Mouse (Mus musculus) liver, embryonic 16.5 days (tissue): ENCODE data around the gene Zfp445. TPM values are rescaled to one million over a fixed set of nuclear protein-coding genes. Genes with fewer than 3 reads are reported as not detected.
A peak's percentile ranks its signal among the peaks of the same experiment; 100 is the strongest.

Source experiments
- ATAC-seq: fragments of 200-750 bp; cut with Nextera tagmentation; 2 replicates; pipeline ENCODE4 v1.8.0; 2017; ENCODE audit warnings: low read depth, mild to moderate bottlenecking, moderate number of reproducible peaks, moderate library complexity
- H3K27ac ChIP-seq: fragments of 300-500 bp; sonication (generic); 2 replicates; pipeline ENCODE4 v1.5.1; 2014; ENCODE audit warnings: mild to moderate bottlenecking, low read length
- H3K27me3 ChIP-seq: fragments of 300-500 bp; sonication (generic); 2 replicates; pipeline ENCODE4 v1.6.1; 2014; ENCODE audit warnings: low read depth, low read length, mixed read lengths; ENCODE audit not compliant: control insufficient read depth, insufficient read depth
- H3K36me3 ChIP-seq: fragments of 300-500 bp; sonication (generic); 2 replicates; pipeline ENCODE4 v1.6.1; 2014; ENCODE audit warnings: mild to moderate bottlenecking; ENCODE audit not compliant: control insufficient read depth, insufficient read depth
- H3K4me1 ChIP-seq: fragments of 300-500 bp; sonication (generic); 2 replicates; pipeline ENCODE4 v1.6.1; 2014; ENCODE audit warnings: low read depth, low read length, mixed read lengths; ENCODE audit not compliant: control insufficient read depth
- H3K4me2 ChIP-seq: fragments of 300-500 bp; sonication (generic); 2 replicates; pipeline ENCODE4 v1.6.1; 2014; ENCODE audit warnings: low read depth, low read length, mixed read lengths
- H3K4me3 ChIP-seq: fragments of 300-500 bp; sonication (generic); 2 replicates; pipeline ENCODE4 v1.5.1; 2014; ENCODE audit warnings: low read depth, mild to moderate bottlenecking, low read length
- H3K9ac ChIP-seq: fragments of 300-500 bp; sonication (generic); 2 replicates; pipeline ENCODE4 v1.6.1; 2014; ENCODE audit warnings: low read depth, low read length
- H3K9me3 ChIP-seq: fragments of 300-500 bp; sonication (generic); replicated peaks from 2 replicates; pipeline ENCODE4 v1.6.1; 2016; ENCODE audit warnings: low read length; ENCODE audit not compliant: control insufficient read depth
- WGBS: fragments of 180-500 bp; shearing (Covaris S2); extraction: QIAGEN DNeasy Blood & Tissue Kit; methylation state at CpG from one replicate; pipeline ENCODE4 v1.1.7; 2014; ENCODE audit not compliant: insufficient replicate concordance; 5-methylcytosine and 5-hydroxymethylcytosine counted together
- polyA plus RNA-seq: library from polyadenylated mRNA; unstranded; fragments of >200 nt; fragmentation: Nextera tagmentation; extraction: Ambion mirVana; gene quantifications from 2 replicates; pipeline ENCODE4 v1.2.1, GENCODE M21; 2015

Gene Zfp445
- polyA plus RNA-seq = 19.4 and 20.3 TPM in 2 replicates

GRCm38 (mm10) chr9:122865697-122866166, at the start of gene Zfp445:
TSS of gene Zfp445 (minus strand) at chr9:122866006.
- Histone ChIP-seq H3K36me3 (peaks cover 21% of the 10 kb centered on the region), H3K4me2 (peak within 1 kb of the TSS; percentile 56), H3K27ac (peak within 1 kb of the TSS; percentile 78), H3K27me3 (no peaks in the 10 kb centered on the region), H3K4me3 (peak within 1 kb of the TSS; percentile 81), H3K4me1 (peaks cover 15% of the 10 kb centered on the region), H3K9ac (peak within 1 kb of the TSS; percentile 84), H3K9me3 (peaks cover 3% of the 10 kb centered on the region; the same call in 1 of the 2 replicates)
- under 1% methylated on average over 34 of the region's 34 CpGs for WGBS
- ATAC-seq = peak; percentile 93

GRCm38 (mm10) chr9:122902717-122903535, 37.1 kb upstream of the Zfp445 start:
- peak; percentile 41; the same call in 1 of the 2 replicates for ATAC-seq
- H3K9ac ChIP-seq = no peak overlapping the region
- no peaks in the 10 kb centered on the region for H3K27me3 ChIP-seq
- 15% methylated on average over 32 of the region's 32 CpGs for WGBS
- H3K4me3 ChIP-seq = peak overlapping the region; percentile 36
- H3K4me1 ChIP-seq = no peaks in the 10 kb centered on the region
- H3K27ac ChIP-seq = no peak overlapping the region
- H3K36me3 ChIP-seq = no peaks in the 10 kb centered on the region
- peak overlapping the region; percentile 39 for H3K4me2 ChIP-seq
- H3K9me3 ChIP-seq = no peaks in the 10 kb centered on the region

GRCm38 (mm10) chr9:122901047-122901446, 35.2 kb upstream of the Zfp445 start:
- H3K9me3 ChIP-seq = no peaks in the 10 kb centered on the region
- ATAC-seq = no peak
- H3K27ac ChIP-seq = no peak overlapping the region
- no peaks in the 10 kb centered on the region for H3K36me3 ChIP-seq
- no peak overlapping the region for H3K4me3 ChIP-seq
- 59% methylated on average over 2 of the region's 2 CpGs for WGBS
- H3K27me3 ChIP-seq = no peaks in the 10 kb centered on the region
- H3K4me1 ChIP-seq = no peaks in the 10 kb centered on the region
- no peak overlapping the region for H3K4me2 ChIP-seq
- no peak overlapping the region for H3K9ac ChIP-seq

GRCm38 (mm10) chr9:122886372-122887179, 20.8 kb upstream of the Zfp445 start:
- H3K4me3 ChIP-seq = peak overlapping the region; percentile 69
- ATAC-seq = peak; percentile 67
- H3K27ac ChIP-seq = no peak overlapping the region
- no peaks in the 10 kb centered on the region for H3K36me3 ChIP-seq
- H3K4me1 ChIP-seq = peaks cover 4% of the 10 kb centered on the region; the same call in 1 of the 2 replicates
- H3K4me2 ChIP-seq = peak overlapping the region; percentile 71
- H3K27me3 ChIP-seq = no peaks in the 10 kb centered on the region
- no peaks in the 10 kb centered on the region for H3K9me3 ChIP-seq
- 5% methylated on average over 54 of the region's 54 CpGs for WGBS
- H3K9ac ChIP-seq = peak overlapping the region; percentile 73

- no peak for ATAC-seq
- Histone ChIP-seq H3K9me3 (no peaks in the 10 kb centered on the region), H3K27ac (no peak within 1 kb of the TSS), H3K4me2 (peak within 1 kb of the TSS; percentile 71), H3K36me3 (no peaks in the 10 kb centered on the region), H3K4me3 (peak within 1 kb of the TSS; percentile 69), H3K4me1 (peaks cover 4% of the 10 kb centered on the region; the same call in 1 of the 2 replicates), H3K27me3 (no peaks in the 10 kb centered on the region), H3K9ac (no peak within 1 kb of the TSS)
- WGBS = 62% methylated on average over 3 of the region's 3 CpGs
Measured at GRCm38 (mm10) chr9:122885385-122885784, 19.6 kb upstream of the Zfp445 start, which contains the start of gene Zkscan7. TSS of gene Zkscan7 (plus strand) at chr9:122885685.

GRCm38 (mm10) chr9:122875145-122875544, 9.3 kb upstream of the Zfp445 start:
- H3K4me1 ChIP-seq = no peaks in the 10 kb centered on the region
- no peaks in the 10 kb centered on the region for H3K36me3 ChIP-seq
- no peak for ATAC-seq
- no peak overlapping the region for H3K9ac ChIP-seq
- WGBS = 69% methylated on average over 2 of the region's 2 CpGs
- H3K9me3 ChIP-seq = no peaks in the 10 kb centered on the region
- H3K27ac ChIP-seq = no peak overlapping the region
- H3K4me2 ChIP-seq = no peak overlapping the region
- no peaks in the 10 kb centered on the region for H3K27me3 ChIP-seq
- H3K4me3 ChIP-seq = no peak overlapping the region

- Histone ChIP-seq H3K4me3 (no peak overlapping the region), H3K9me3 (no peaks in the 10 kb centered on the region), H3K27me3 (no peaks in the 10 kb centered on the region), H3K27ac (no peak overlapping the region), H3K4me2 (no peak overlapping the region), H3K36me3 (no peaks in the 10 kb centered on the region), H3K9ac (no peak overlapping the region), H3K4me1 (no peaks in the 10 kb centered on the region)
- ATAC-seq = no peak
- WGBS = 36% methylated on average over 1 of the region's 1 CpGs
Measured at GRCm38 (mm10) chr9:122874653-122875052, 8.8 kb upstream of the Zfp445 start.

- no peaks in the 10 kb centered on the region for H3K36me3 ChIP-seq
- H3K4me3 ChIP-seq = no peak overlapping the region
- no peak for ATAC-seq
- no peak overlapping the region for H3K9ac ChIP-seq
- WGBS = 63% methylated on average over 4 of the region's 4 CpGs
- H3K9me3 ChIP-seq = no peaks in the 10 kb centered on the region
- no peak overlapping the region for H3K4me2 ChIP-seq
- no peak overlapping the region for H3K27ac ChIP-seq
- no peaks in the 10 kb centered on the region for H3K4me1 ChIP-seq
- H3K27me3 ChIP-seq = no peaks in the 10 kb centered on the region
Measured at GRCm38 (mm10) chr9:122872595-122872994, 6.8 kb upstream of the Zfp445 start.
